Mouse (Mus musculus): ENCODE data around the gene Klc4.
A peak's percentile ranks its signal among the peaks of the same experiment; 100 is the strongest.

- TF ChIP-seq CTCF (IDR thresholded peaks at IDR 0.05; ENCODE audit: low read depth) = no peak
- peak; percentile 76 for TF ChIP-seq EP300 (IDR thresholded peaks at IDR 0.05; ENCODE audit: low read depth)
Measured at GRCm38 (mm10) chr17:46645561-46646321, at the start of gene Klc4, which contains the start of gene Mrpl2.
